Mouse (Mus musculus) thymus, adult 2 months (tissue): ENCODE measurements around the gene Ampd1.

ENCODE experiments used
- CTCF ChIP-seq: fragments of 200-500 bp; IDR thresholded peaks from 2 replicates; pipeline ENCODE4 v1.5.1; 2012; ENCODE audit warnings: mild to moderate bottlenecking, control low read depth, low read length, moderate library complexity, borderline replicate concordance; ENCODE audit not compliant: control insufficient read depth, poor library complexity, insufficient read depth; ENCODE audit errors: extremely low read depth
- POLR2A ChIP-seq: fragments of 200-500 bp; IDR thresholded peaks from 2 replicates; pipeline ENCODE4 v1.6.1; 2012; ENCODE audit warnings: mild to moderate bottlenecking, low read length, control low read depth, moderate library complexity; ENCODE audit not compliant: control insufficient read depth, poor library complexity, insufficient read depth; ENCODE audit errors: extremely low read depth

GRCm38 (mm10) chr3:103098662-103099061 is 24.8 kb downstream of the Ampd1 start:
- no peak for TF ChIP-seq CTCF
- no peak for TF ChIP-seq POLR2A
